Mouse (Mus musculus): ENCODE results near the gene Gm49721.
"Not testable (repeated sequence)": the region's sequence is repeated elsewhere in the genome, so short reads cannot be mapped to it uniquely, and the experiment has no call there.

DNA sequence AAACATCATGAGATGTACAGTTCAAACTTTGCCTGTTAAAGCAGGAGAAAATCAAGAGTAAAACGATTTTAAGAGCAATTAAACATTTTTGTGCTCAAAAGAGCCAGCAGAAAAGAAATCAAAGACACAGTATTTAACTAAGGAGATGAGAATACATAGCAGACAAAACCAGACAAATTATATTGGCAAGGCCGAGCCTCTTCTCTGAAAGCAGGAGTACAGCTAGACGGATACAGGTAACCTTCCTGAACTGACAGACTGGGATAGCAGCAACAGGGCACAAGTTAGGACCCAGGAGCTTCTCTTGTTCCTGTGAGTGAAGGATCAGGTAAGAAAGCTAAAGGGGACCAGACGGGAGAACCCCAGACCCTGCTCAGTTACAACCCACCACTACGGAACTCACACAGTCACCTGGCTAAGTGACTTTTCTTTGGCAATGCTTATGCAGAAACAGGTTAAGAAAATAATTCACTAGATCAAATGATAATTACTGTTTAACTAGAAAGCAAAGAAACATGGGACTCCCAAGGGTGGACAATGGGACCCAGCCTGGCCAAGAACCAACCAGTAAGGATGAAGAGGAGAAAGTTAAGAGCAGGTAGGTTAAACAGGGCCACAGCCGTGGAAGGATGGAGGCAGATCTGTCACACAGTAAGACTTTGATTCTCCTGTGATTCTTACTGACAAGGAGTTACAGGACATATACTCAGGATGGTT is 19.0 kb upstream of the Gm49721 start:
- TF ChIP-seq CTCF, POLR2A (IDR thresholded peaks at IDR 0.05; ENCODE audit: extremely low read depth, insufficient read depth, low read length): not testable (repeated sequence)

Data from cortical plate, adult 2 months (tissue).